Mouse (Mus musculus): Measurements from ENCODE around the gene Pcare. TPM values are rescaled to one million over a fixed set of nuclear protein-coding genes. Genes with fewer than 3 reads are reported as not detected.

Gene Pcare
- total and polyA plus RNA-seq, 3 experiments = not detected

DNA sequence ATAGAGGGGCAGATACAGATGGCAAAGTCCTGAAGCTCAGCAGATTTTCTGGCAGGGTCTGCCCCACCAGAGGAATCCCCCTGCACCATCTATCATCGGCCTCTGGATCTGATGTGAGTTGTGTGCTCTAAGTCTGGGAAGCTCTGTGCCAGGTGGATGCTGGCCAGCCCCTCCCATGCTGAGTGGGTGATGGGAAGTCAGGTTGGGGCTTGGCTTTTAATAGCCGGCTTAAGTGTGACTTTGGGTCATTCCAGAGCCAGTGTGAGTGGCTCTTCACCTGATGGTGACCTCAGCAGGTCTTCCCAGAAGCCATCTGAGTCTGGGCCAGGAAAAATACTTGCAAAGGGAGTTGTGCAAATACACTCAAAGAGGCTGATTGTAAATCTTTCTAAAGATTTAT, 22.0 kb downstream of the Pcare start:
- H3K79me2 ChIP-seq (replicated peaks; ENCODE audit: control insufficient read depth, extremely low read depth, insufficient read depth, poor library complexity, severe bottlenecking) = no peaks in the 10 kb centered on the region
- H3K4me2 ChIP-seq (ENCODE audit: insufficient read depth, low read depth, poor library complexity, severe bottlenecking) = no peak overlapping the region
- no peak overlapping the region for H3K27ac ChIP-seq (ENCODE audit: insufficient read depth, low read depth)
- H3K4me1 ChIP-seq (ENCODE audit: control insufficient read depth in 1 of 2, insufficient read depth in 2 of 2) = no peaks in the 10 kb centered on the region; a peak in 1 of 4 replicates
- TF ChIP-seq CHD1 (IDR thresholded peaks at IDR 0.05; ENCODE audit: low read depth, low read length) (no peak), MYC (IDR thresholded peaks at IDR 0.05; ENCODE audit: low read depth, low read length) (no peak), MAX (IDR thresholded peaks at IDR 0.05; ENCODE audit: low read length) (no peak), RCOR1 (conservative IDR thresholded peaks at IDR 0.05; ENCODE audit: low read depth, low read length) (no peak), PAX5 (IDR thresholded peaks at IDR 0.05; ENCODE audit: low read length) (no peak), SMC3 (IDR thresholded peaks at IDR 0.05; ENCODE audit: low read depth, low read length) (no peak), TCF12 (IDR thresholded peaks at IDR 0.05; ENCODE audit: low read depth, low read length) (no peak), CHD2 (IDR thresholded peaks at IDR 0.05; ENCODE audit: low read length) (no peak)
- H3K9ac ChIP-seq (ENCODE audit: insufficient read depth, low read depth) = no peak overlapping the region
- H3K4me3 ChIP-seq (replicated peaks in 1 of 3; ENCODE audit: low read depth in 2 of 3, low read length in 2 of 3, poor library complexity in 1 of 3) = no peak overlapping the region
- peaks cover 3% of the 10 kb centered on the region for H3K9me3 ChIP-seq (replicated peaks; ENCODE audit: low read length)
- peaks cover 0 to 48% of the 10 kb centered on the region in 2 experiments for H3K36me3 ChIP-seq (replicated peaks in 1 of 2; ENCODE audit: control insufficient read depth in 1 of 2, insufficient read depth in 1 of 2, low read length in 1 of 2)
- H3K27me3 ChIP-seq (replicated peaks) = no peaks in the 10 kb centered on the region
- DNase-seq (ENCODE audit: extremely low read depth) = no peak
- dilution Hi-C loops (cut with MboI; ENCODE audit: extremely low pct_ligation_motif_present, extremely low pct_unique_long_range_greater_than_20kb, low sequenced_read_pairs) (no loop called here), in situ Hi-C loops (cut with MboI; ENCODE audit: low pct_ligation_motif_present, low pct_unique_long_range_greater_than_20kb, low sequenced_read_pairs) (no loop called here)

- H3K27ac ChIP-seq (ENCODE audit: insufficient read depth, low read depth) = no peak overlapping the region
- no peak for DNase-seq (ENCODE audit: extremely low read depth)
- peaks cover 0 to 87% of the 10 kb centered on the region in 2 experiments for H3K36me3 ChIP-seq (replicated peaks in 1 of 2; ENCODE audit: control insufficient read depth in 1 of 2, insufficient read depth in 1 of 2, low read length in 1 of 2)
- no peaks in the 10 kb centered on the region for H3K27me3 ChIP-seq (replicated peaks)
- dilution Hi-C loops (cut with MboI; ENCODE audit: extremely low pct_ligation_motif_present, extremely low pct_unique_long_range_greater_than_20kb, low sequenced_read_pairs) = no loop called here
- H3K4me1 ChIP-seq (ENCODE audit: control insufficient read depth in 1 of 2, insufficient read depth in 2 of 2) = peaks cover 2 to 23% of the 10 kb centered on the region in 2 experiments
- no peak overlapping the region for H3K9ac ChIP-seq (ENCODE audit: insufficient read depth, low read depth)
- no peaks in the 10 kb centered on the region for H3K79me2 ChIP-seq (replicated peaks; ENCODE audit: control insufficient read depth, extremely low read depth, insufficient read depth, poor library complexity, severe bottlenecking)
- H3K4me3 ChIP-seq (replicated peaks in 1 of 3; ENCODE audit: low read depth in 2 of 3, low read length in 2 of 3, poor library complexity in 1 of 3) = no peak overlapping the region
- H3K4me2 ChIP-seq (ENCODE audit: insufficient read depth, low read depth, poor library complexity, severe bottlenecking) = no peak overlapping the region
- no peaks in the 10 kb centered on the region for H3K9me3 ChIP-seq (replicated peaks; ENCODE audit: low read length)
- TF ChIP-seq JUN (IDR thresholded peaks at IDR 0.05; ENCODE audit: insufficient read depth, low read depth, low read length) = no peak
- TF ChIP-seq ZMIZ1 (IDR thresholded peaks at IDR 0.05; ENCODE audit: low read depth, low read length) = no peak
- TF ChIP-seq ZNF384 (IDR thresholded peaks at IDR 0.05; ENCODE audit: low read depth, low read length) = no peak
- no peak for TF ChIP-seq TCF12 (IDR thresholded peaks at IDR 0.05; ENCODE audit: low read depth, low read length)
- no peak for TF ChIP-seq CHD1 (IDR thresholded peaks at IDR 0.05; ENCODE audit: low read depth, low read length)
- no peak for TF ChIP-seq POLR2A (IDR thresholded peaks at IDR 0.05; ENCODE audit: low read depth, low read length)
- TF ChIP-seq HCFC1 (IDR thresholded peaks at IDR 0.05; ENCODE audit: low read depth, low read length) = no peak
- TF ChIP-seq EP300 (IDR thresholded peaks at IDR 0.05; ENCODE audit: low read length) = no peak
- TF ChIP-seq MAFK (IDR thresholded peaks at IDR 0.05; ENCODE audit: insufficient replicate concordance, low read length) = no peak
- no peak for TF ChIP-seq SIN3A (IDR thresholded peaks at IDR 0.05; ENCODE audit: low read length)
- no peak for TF ChIP-seq ZKSCAN1 (IDR thresholded peaks at IDR 0.05; ENCODE audit: borderline replicate concordance, low read depth, low read length)
- no peak for TF ChIP-seq SMC3 (IDR thresholded peaks at IDR 0.05; ENCODE audit: low read depth, low read length)
- in situ Hi-C loops (cut with MboI; ENCODE audit: low pct_ligation_motif_present, low pct_unique_long_range_greater_than_20kb, low sequenced_read_pairs) = no loop called here
These were observed 31.7 kb downstream of the Pcare start for GRCm38 (mm10) chr17:71721019-71721418.

Data from CH12.LX (cell line).